Mouse (Mus musculus): Measurements from ENCODE around the gene Rsl1d1. TPM values are rescaled to one million over a fixed set of nuclear protein-coding genes. Genes with fewer than 3 reads are reported as not detected.

The Rsl1d1 gene
- 308 and 310 TPM in 2 replicates for polyA plus RNA-seq (2016; fragmentation: Nextera tagmentation; extraction: Ambion mirVana)

GRCm38 (mm10) chr16:11202571-11203554, at the start of gene Rsl1d1:
Gene Rsl1d1, minus strand, starts transcription at chr16:11203331.
- H3K9me3 ChIP-seq = no peaks in the 10 kb centered on the region
- H3K27ac ChIP-seq = peak within 1 kb of the TSS; percentile 94
- H3K27me3 ChIP-seq (ENCODE audit: poor library complexity, severe bottlenecking) = no peaks in the 10 kb centered on the region
- peak within 1 kb of the TSS; percentile 73 for H3K4me3 ChIP-seq
- H3K4me1 ChIP-seq = peaks cover 24% of the 10 kb centered on the region
- peak; percentile 96 for DNase-seq (ENCODE audit: extremely low spot score, low spot score)
- H3K36me3 ChIP-seq (replicated peaks) = peaks cover 63% of the 10 kb centered on the region
- under 1% methylated on average over 68 of the region's 68 CpGs for WGBS

- H3K27me3 ChIP-seq (ENCODE audit: poor library complexity, severe bottlenecking) = no peaks in the 10 kb centered on the region
- no peaks in the 10 kb centered on the region for H3K9me3 ChIP-seq
- peaks cover 14% of the 10 kb centered on the region for H3K4me1 ChIP-seq
- H3K36me3 ChIP-seq (replicated peaks) = peaks cover 16% of the 10 kb centered on the region
- 87% methylated on average over 2 of the region's 2 CpGs for WGBS
- DNase-seq (ENCODE audit: extremely low spot score, low spot score) = no peak
- H3K4me3 ChIP-seq = no peak overlapping the region
- no peak overlapping the region for H3K27ac ChIP-seq
Observed at GRCm38 (mm10) chr16:11247791-11248190, 44.7 kb upstream of the Rsl1d1 start.

- H3K4me3 ChIP-seq = no peak overlapping the region
- H3K27ac ChIP-seq = no peak overlapping the region
- no peaks in the 10 kb centered on the region for H3K27me3 ChIP-seq (ENCODE audit: poor library complexity, severe bottlenecking)
- H3K4me1 ChIP-seq = no peaks in the 10 kb centered on the region
- H3K36me3 ChIP-seq (replicated peaks) = peaks cover 15% of the 10 kb centered on the region
- no peaks in the 10 kb centered on the region for H3K9me3 ChIP-seq
- 87% methylated on average over 9 of the region's 9 CpGs for WGBS
- no peak for DNase-seq (ENCODE audit: extremely low spot score, low spot score)
Observed at GRCm38 (mm10) chr16:11245767-11246166, 42.6 kb upstream of the Rsl1d1 start.

GRCm38 (mm10) chr16:11242401-11242800, 39.3 kb upstream of the Rsl1d1 start:
- WGBS = 95% methylated on average over 1 of the region's 1 CpGs
- Histone ChIP-seq H3K4me1 (no peaks in the 10 kb centered on the region), H3K9me3 (no peaks in the 10 kb centered on the region), H3K27me3 (ENCODE audit: poor library complexity, severe bottlenecking) (no peaks in the 10 kb centered on the region), H3K36me3 (replicated peaks) (peaks cover 23% of the 10 kb centered on the region), H3K27ac (no peak overlapping the region), H3K4me3 (no peak overlapping the region)
- DNase-seq (ENCODE audit: extremely low spot score, low spot score) = no peak

- no peak overlapping the region for H3K4me3 ChIP-seq
- H3K36me3 ChIP-seq (replicated peaks) = peaks cover 100% of the 10 kb centered on the region
- no peaks in the 10 kb centered on the region for H3K4me1 ChIP-seq
- H3K9me3 ChIP-seq = no peaks in the 10 kb centered on the region
- 88% methylated on average over 3 of the region's 3 CpGs for WGBS
- no peak overlapping the region for H3K27ac ChIP-seq
- no peaks in the 10 kb centered on the region for H3K27me3 ChIP-seq (ENCODE audit: poor library complexity, severe bottlenecking)
- DNase-seq (ENCODE audit: extremely low spot score, low spot score) = no peak
Observed at GRCm38 (mm10) chr16:11217801-11218200, 14.7 kb upstream of the Rsl1d1 start.

GRCm38 (mm10) chr16:11203600-11204390, 664 bp upstream of the Rsl1d1 start:
- Histone ChIP-seq H3K4me1 (peaks cover 24% of the 10 kb centered on the region), H3K27ac (peak overlapping the region; percentile 94), H3K36me3 (replicated peaks) (peaks cover 63% of the 10 kb centered on the region), H3K9me3 (no peaks in the 10 kb centered on the region), H3K27me3 (ENCODE audit: poor library complexity, severe bottlenecking) (no peaks in the 10 kb centered on the region), H3K4me3 (peak overlapping the region; percentile 73)
- 11% methylated on average over 24 of the region's 24 CpGs for WGBS
- no peak for DNase-seq (ENCODE audit: extremely low spot score, low spot score)

- no peaks in the 10 kb centered on the region for H3K9me3 ChIP-seq
- peaks cover 24% of the 10 kb centered on the region for H3K4me1 ChIP-seq
- peaks cover 64% of the 10 kb centered on the region for H3K36me3 ChIP-seq (replicated peaks)
- H3K4me3 ChIP-seq = peak overlapping the region; percentile 73
- H3K27me3 ChIP-seq (ENCODE audit: poor library complexity, severe bottlenecking) = no peaks in the 10 kb centered on the region
- WGBS = 70% methylated on average over 6 of the region's 6 CpGs
- DNase-seq (ENCODE audit: extremely low spot score, low spot score) = no peak
- peak overlapping the region; percentile 94 for H3K27ac ChIP-seq
Observed at GRCm38 (mm10) chr16:11201740-11202394, 1.3 kb downstream of the Rsl1d1 start.

GRCm38 (mm10) chr16:11200247-11200646, 2.9 kb downstream of the Rsl1d1 start:
- no peak for DNase-seq (ENCODE audit: extremely low spot score, low spot score)
- H3K36me3 ChIP-seq (replicated peaks) = peaks cover 70% of the 10 kb centered on the region
- no peak overlapping the region for H3K4me3 ChIP-seq
- no peaks in the 10 kb centered on the region for H3K9me3 ChIP-seq
- no peaks in the 10 kb centered on the region for H3K27me3 ChIP-seq (ENCODE audit: poor library complexity, severe bottlenecking)
- peaks cover 24% of the 10 kb centered on the region for H3K4me1 ChIP-seq
- no peak overlapping the region for H3K27ac ChIP-seq
- WGBS = 92% methylated on average over 3 of the region's 3 CpGs

- peak; percentile 45 for DNase-seq (ENCODE audit: extremely low spot score, low spot score)
- peaks cover 85% of the 10 kb centered on the region for H3K36me3 ChIP-seq (replicated peaks)
- no peaks in the 10 kb centered on the region for H3K9me3 ChIP-seq
- H3K27ac ChIP-seq = no peak overlapping the region
- WGBS = 71% methylated on average over 2 of the region's 2 CpGs
- peaks cover 9% of the 10 kb centered on the region for H3K4me1 ChIP-seq
- no peaks in the 10 kb centered on the region for H3K27me3 ChIP-seq (ENCODE audit: poor library complexity, severe bottlenecking)
- no peak overlapping the region for H3K4me3 ChIP-seq
Observed at GRCm38 (mm10) chr16:11198467-11198866, 4.7 kb downstream of the Rsl1d1 start.

GRCm38 (mm10) chr16:11197052-11197451, 6.1 kb downstream of the Rsl1d1 start:
- Histone ChIP-seq H3K27ac (no peak overlapping the region), H3K27me3 (ENCODE audit: poor library complexity, severe bottlenecking) (no peaks in the 10 kb centered on the region), H3K4me3 (no peak overlapping the region), H3K9me3 (no peaks in the 10 kb centered on the region), H3K36me3 (replicated peaks) (peaks cover 99% of the 10 kb centered on the region), H3K4me1 (peaks cover 8% of the 10 kb centered on the region)
- 87% methylated on average over 4 of the region's 4 CpGs for WGBS
- no peak for DNase-seq (ENCODE audit: extremely low spot score, low spot score)

- WGBS = 96% methylated on average over 2 of the region's 2 CpGs
- Histone ChIP-seq H3K9me3 (no peaks in the 10 kb centered on the region), H3K4me3 (no peak overlapping the region), H3K27ac (no peak overlapping the region), H3K36me3 (replicated peaks) (peaks cover 84% of the 10 kb centered on the region), H3K4me1 (no peaks in the 10 kb centered on the region), H3K27me3 (ENCODE audit: poor library complexity, severe bottlenecking) (no peaks in the 10 kb centered on the region)
- no peak for DNase-seq (ENCODE audit: extremely low spot score, low spot score)
Observed at GRCm38 (mm10) chr16:11193231-11193630, 9.9 kb downstream of the Rsl1d1 start.

GRCm38 (mm10) chr16:11190150-11190549, 13.0 kb downstream of the Rsl1d1 start:
- WGBS = 92% methylated on average over 7 of the region's 7 CpGs
- no peaks in the 10 kb centered on the region for H3K4me1 ChIP-seq
- peaks cover 54% of the 10 kb centered on the region for H3K36me3 ChIP-seq (replicated peaks)
- no peaks in the 10 kb centered on the region for H3K27me3 ChIP-seq (ENCODE audit: poor library complexity, severe bottlenecking)
- no peak overlapping the region for H3K27ac ChIP-seq
- no peaks in the 10 kb centered on the region for H3K9me3 ChIP-seq
- DNase-seq (ENCODE audit: extremely low spot score, low spot score) = no peak
- H3K4me3 ChIP-seq = no peak overlapping the region

All from forebrain, embryonic 10.5 days (tissue).